Mouse (Mus musculus) G1E-ER4 (cell line): ENCODE data around the gene Asb5. TPM values are rescaled to one million over a fixed set of nuclear protein-coding genes. Genes with fewer than 3 reads are reported as not detected.

ENCODE experiments used
- GATA1 ChIP-seq: IDR thresholded peaks from one replicate; pipeline ENCODE4 v1.8.0; 2012; ENCODE audit warnings: low read length, inconsistent platforms
- polyA plus RNA-seq: library from polyadenylated mRNA; stranded (reverse); fragments of >175 nt; gene quantifications from 2 replicates; pipeline ENCODE4 v1.2.3, GENCODE M21; 2012

Asb5 gene
- polyA plus RNA-seq, 1 experiment = 0.18 TPM

DNA sequence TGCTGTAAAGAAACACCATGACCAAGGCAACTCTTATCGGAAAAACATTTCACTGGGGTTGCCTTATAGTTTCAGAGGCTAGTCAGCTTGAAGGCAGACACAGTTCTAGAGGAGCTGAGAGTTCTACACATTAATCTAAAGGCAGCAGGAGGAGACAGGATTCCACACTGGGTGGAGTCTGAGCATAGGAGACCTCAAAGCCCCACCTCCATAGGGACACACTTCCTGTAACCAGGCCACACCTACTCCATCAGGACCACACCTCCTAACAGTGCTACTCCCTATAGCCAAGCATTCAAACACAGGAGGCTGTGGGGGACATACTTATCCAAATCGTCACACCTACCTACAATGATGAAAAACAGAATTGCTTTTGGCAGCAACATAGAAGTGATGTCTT is 3.8 kb upstream of the Asb5 start:
- TF ChIP-seq GATA1 = no peak

GRCm38 (mm10) chr8:54526700-54527099 is 2.7 kb upstream of the Asb5 start:
- TF ChIP-seq GATA1 = no peak

DNA sequence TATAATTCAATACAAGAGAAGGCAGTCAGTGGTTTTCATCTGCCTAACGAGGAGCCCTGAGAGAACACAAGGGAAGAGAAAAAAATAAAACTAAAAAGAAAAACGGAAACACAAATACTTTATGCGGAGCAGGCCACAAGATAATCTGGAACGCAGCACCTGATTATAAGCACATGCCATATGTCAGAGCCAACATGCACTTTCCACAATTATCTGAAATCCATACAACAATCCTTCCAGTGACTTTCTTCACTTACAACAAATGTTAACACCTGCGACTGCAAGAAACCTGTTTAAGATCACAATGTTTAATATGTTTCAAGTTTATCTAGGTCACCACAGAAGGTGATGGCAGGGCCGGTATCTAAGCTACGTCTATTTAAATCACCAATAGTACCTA is 809 bp upstream of the Asb5 start:
- no peak for TF ChIP-seq GATA1

DNA sequence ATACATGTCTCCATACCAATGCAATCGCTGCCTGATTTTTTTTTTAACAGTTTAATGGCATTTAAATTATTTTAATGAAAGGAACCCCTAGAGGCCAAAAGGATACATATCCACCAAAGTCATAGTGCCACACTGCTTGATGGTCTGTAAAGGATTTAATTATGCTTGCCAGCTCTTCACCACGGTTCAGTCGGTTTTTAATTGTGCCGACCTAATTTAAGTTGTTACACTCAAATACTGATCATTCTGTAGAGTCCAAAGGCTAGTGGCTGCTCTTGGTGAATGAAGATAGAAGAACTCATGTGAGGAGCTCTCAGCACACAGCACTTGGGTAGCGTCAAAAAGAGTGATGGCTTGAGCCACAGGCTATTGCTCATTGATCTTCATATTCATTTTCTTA is 5.8 kb downstream of the Asb5 start:
- TF ChIP-seq GATA1 = no peak

GRCm38 (mm10) chr8:54537285-54537684 is 7.9 kb downstream of the Asb5 start:
- TF ChIP-seq GATA1 = no peak

- TF ChIP-seq GATA1 = no peak
Measured at GRCm38 (mm10) chr8:54541331-54541730, 12.0 kb downstream of the Asb5 start.

GRCm38 (mm10) chr8:54548383-54548782 is 19.0 kb downstream of the Asb5 start:
- TF ChIP-seq GATA1 = no peak

GRCm38 (mm10) chr8:54550026-54550574 is 20.7 kb downstream of the Asb5 start:
- no peak for TF ChIP-seq GATA1

DNA sequence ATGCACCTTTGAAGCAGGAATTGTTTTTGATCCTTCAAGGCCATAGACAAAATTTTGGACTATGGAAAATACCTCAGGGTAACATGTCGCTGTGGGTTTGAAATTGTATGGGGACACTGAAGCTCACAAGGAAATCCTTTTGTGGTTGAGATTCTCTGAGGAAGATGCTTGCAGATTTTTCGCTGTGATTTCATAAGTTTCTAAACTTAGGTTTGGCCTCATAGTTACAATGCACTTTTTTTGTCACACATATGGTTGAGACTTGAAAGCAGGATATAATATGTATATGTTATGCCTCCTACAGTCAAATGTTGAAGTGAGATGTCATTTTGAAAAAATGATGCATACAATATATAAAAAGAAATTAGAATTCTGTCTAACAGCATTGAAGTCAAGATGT is 25.5 kb downstream of the Asb5 start:
- TF ChIP-seq GATA1 = no peak

- TF ChIP-seq GATA1 = no peak
Measured at GRCm38 (mm10) chr8:54562137-54562536, 32.8 kb downstream of the Asb5 start.

DNA sequence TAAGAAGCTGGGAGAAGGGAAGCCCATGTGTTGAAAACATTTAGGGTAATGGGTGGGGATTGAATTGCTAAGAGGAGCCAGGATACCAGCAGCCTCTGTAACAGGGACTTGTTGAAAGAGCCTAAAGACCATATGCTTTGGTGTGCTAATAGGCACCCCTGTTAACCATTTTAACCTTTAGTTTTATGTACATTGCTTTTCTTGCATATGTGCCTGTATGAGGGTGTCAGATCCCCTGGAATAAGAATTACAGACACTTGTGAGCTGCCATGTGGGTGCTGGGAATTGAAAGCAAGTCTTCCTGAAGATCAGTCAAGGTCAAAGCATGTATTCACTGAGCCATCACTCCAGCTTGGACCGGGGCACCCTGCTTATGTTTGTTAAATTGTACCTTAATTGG is 35.8 kb downstream of the Asb5 start:
- no peak for TF ChIP-seq GATA1

- TF ChIP-seq GATA1 = no peak
Measured at GRCm38 (mm10) chr8:54565603-54566260, 36.4 kb downstream of the Asb5 start.

GRCm38 (mm10) chr8:54567168-54567567 is 37.8 kb downstream of the Asb5 start:
- no peak for TF ChIP-seq GATA1

GRCm38 (mm10) chr8:54570618-54571609 is 41.5 kb downstream of the Asb5 start:
- TF ChIP-seq GATA1 = no peak

DNA sequence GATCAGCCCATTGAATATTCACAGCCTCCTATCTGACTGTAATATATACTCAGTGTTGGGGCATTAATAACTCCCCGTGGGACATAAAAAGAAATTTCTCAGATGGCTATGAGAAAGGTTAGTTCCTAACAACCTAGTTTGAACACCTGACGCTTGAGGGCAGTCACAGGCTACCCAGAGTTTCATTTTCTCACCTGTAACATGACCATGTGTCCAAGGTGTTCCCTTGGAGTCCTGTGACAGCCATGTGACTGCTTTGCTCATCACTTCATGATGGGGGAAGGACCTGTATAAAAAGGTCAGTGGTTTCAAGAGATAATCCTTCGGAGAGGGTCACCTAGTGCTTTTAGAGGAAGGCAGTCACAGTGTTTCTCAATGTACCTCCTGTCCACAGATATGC is 52.1 kb downstream of the Asb5 start:
- no peak for TF ChIP-seq GATA1

- no peak for TF ChIP-seq GATA1
Measured at GRCm38 (mm10) chr8:54582886-54583285, 53.5 kb downstream of the Asb5 start.
